Mouse (Mus musculus): ENCODE measurements around the gene Lrrc7.

GRCm38 (mm10) chr3:158077380-158077772, 484.6 kb downstream of the Lrrc7 start:
- TF ChIP-seq CTCF (IDR thresholded peaks at IDR 0.05; ENCODE audit: low read depth, low read length) (no peak), POLR2A (IDR thresholded peaks at IDR 0.05; ENCODE audit: insufficient read depth, low read length) (no peak), EP300 (IDR thresholded peaks at IDR 0.05; ENCODE audit: insufficient read depth, low read depth, low read length) (no peak)

All from ES-Bruce4 (cell line).